Mouse (Mus musculus): ENCODE results near the gene Gm37240. TPM values are rescaled to one million over a fixed set of nuclear protein-coding genes. Genes with fewer than 3 reads are reported as not detected.
A peak's percentile ranks its signal among the peaks of the same experiment; 100 is the strongest.

Gene Gm37240
- polyA plus RNA-seq, 1 experiment from 2014 or later = 3.2 TPM

DNA sequence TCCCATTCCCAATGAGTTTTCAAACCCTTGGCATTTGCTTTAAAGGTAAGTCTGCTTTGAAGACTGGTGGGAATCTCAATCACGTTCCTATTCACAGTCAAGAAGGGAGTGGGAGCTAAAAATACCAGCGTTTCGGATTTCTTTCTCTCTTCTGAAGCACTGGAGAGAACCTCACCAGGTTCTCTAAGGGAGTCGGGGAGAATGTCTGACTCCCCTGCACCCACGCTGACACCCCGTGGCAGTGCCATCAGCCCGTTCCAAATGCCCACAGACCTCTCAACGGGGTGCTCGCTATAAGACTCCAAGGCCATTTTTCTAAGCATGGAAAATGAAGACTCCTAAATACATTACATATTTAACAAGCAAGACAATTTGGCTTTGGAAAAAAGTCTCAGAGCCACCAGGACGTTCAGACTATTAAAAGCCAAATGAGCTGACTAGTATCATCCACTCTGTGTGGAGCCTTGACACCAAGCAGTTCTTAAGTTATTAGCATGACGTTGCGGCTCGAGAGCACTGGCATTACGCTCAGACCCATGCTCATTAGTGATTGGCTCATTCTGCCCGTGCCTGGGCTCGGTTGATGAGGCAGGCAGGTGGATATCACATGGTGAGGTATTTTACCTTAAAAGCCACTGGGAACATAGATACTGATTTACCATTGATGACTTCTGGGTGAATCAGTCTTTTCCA lies 508.5 kb downstream of the Gm37240 start:
- WGBS = 52% methylated on average over 16 of the region's 16 CpGs
- H3K4me1 ChIP-seq (ENCODE audit: control insufficient read depth, insufficient read depth, low read length) = no peaks in the 10 kb centered on the region
- no peak overlapping the region for H3K27ac ChIP-seq (replicated peaks; ENCODE audit: low read depth, low read length)
- H3K4me2 ChIP-seq (ENCODE audit: low read depth, low read length) = no peak overlapping the region
- DNase-seq (ENCODE audit: low spot score) = no peak
- ATAC-seq (replicated peaks; ENCODE audit: insufficient number of reproducible peaks, low FRiP score, low TSS enrichment, low read depth) = no peak
- no peaks in the 10 kb centered on the region for H3K27me3 ChIP-seq (ENCODE audit: control insufficient read depth, insufficient read depth, low read length)
- no peaks in the 10 kb centered on the region for H3K9me3 ChIP-seq (replicated peaks; ENCODE audit: control insufficient read depth, low read length)
- no peaks in the 10 kb centered on the region for H3K36me3 ChIP-seq (replicated peaks; ENCODE audit: control insufficient read depth, insufficient read depth, low read depth, low read length)
- H3K4me3 ChIP-seq (ENCODE audit: low read depth, low read length) = no peak overlapping the region
- H3K9ac ChIP-seq (replicated peaks; ENCODE audit: low read length) = no peak overlapping the region

DNA sequence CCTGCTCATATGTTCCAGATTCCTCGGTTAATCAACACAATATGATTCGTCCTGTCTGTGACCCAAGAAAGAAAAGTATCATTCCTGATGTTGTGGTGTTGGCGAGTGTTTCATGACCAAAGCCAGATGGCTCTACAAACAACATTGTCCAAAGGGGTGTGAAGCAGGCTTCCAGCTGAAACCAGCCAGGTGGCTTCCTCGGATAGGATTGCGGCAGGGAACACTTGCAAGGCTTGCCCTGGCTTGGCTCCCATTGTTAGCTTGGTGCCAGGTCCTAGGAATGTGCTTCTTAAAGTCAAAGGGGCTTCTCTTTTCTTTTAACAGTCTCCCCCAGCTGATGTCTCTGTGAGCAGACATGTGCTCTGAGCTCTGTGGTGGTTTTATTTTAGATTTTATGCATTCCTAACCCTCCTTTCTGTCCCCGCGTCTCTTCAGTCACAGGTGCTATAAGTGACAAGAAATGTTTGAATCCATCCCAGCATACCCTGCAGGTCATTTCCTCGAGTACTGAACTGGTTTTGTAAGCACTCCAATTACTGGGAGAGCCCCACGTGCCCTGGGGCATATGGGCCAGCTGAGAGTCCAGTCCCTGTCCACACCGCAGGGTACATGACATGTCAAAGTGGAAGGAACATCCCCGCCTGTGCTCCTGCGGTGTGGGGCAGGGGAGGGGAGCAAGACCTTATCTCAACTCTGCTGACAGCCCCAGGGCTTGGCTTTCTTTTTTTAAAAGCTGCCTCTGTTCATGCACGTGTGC lies 509.2 kb downstream of the Gm37240 start:
- ATAC-seq (replicated peaks; ENCODE audit: insufficient number of reproducible peaks, low FRiP score, low TSS enrichment, low read depth) (no peak), DNase-seq (ENCODE audit: low spot score) (peak; percentile 4)
- Histone ChIP-seq H3K27me3 (ENCODE audit: control insufficient read depth, insufficient read depth, low read length) (no peaks in the 10 kb centered on the region), H3K9ac (replicated peaks; ENCODE audit: low read length) (no peak overlapping the region), H3K27ac (replicated peaks; ENCODE audit: low read depth, low read length) (no peak overlapping the region), H3K4me2 (ENCODE audit: low read depth, low read length) (no peak overlapping the region), H3K4me1 (ENCODE audit: control insufficient read depth, insufficient read depth, low read length) (no peaks in the 10 kb centered on the region), H3K9me3 (replicated peaks; ENCODE audit: control insufficient read depth, low read length) (no peaks in the 10 kb centered on the region), H3K36me3 (replicated peaks; ENCODE audit: control insufficient read depth, insufficient read depth, low read depth, low read length) (no peaks in the 10 kb centered on the region), H3K4me3 (ENCODE audit: low read depth, low read length) (no peak overlapping the region)
- 40% methylated on average over 13 of the region's 13 CpGs for WGBS

DNA sequence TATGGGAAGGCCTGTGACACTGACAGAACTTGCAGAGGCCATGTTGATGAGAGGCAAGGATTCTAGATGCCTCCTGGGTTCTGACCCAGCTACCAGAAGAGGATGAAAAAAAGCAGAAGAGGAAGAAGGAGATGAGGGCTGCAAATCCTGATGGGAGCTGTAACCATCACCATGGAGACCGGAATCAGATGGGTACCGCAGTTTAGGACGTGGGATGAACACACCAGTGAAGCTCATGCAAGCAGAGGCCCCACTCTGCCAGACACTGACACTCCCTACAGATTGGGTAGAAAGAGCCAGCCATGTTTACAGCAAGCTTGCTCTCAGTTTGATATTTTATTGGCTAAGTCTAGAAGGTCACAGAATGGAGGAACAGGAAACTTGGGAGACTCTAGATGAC lies 509.8 kb downstream of the Gm37240 start:
- Histone ChIP-seq H3K9ac (replicated peaks; ENCODE audit: low read length) (no peak overlapping the region), H3K27ac (replicated peaks; ENCODE audit: low read depth, low read length) (no peak overlapping the region), H3K36me3 (replicated peaks; ENCODE audit: control insufficient read depth, insufficient read depth, low read depth, low read length) (no peaks in the 10 kb centered on the region), H3K9me3 (replicated peaks; ENCODE audit: control insufficient read depth, low read length) (no peaks in the 10 kb centered on the region), H3K4me2 (ENCODE audit: low read depth, low read length) (no peak overlapping the region), H3K27me3 (ENCODE audit: control insufficient read depth, insufficient read depth, low read length) (no peaks in the 10 kb centered on the region), H3K4me3 (ENCODE audit: low read depth, low read length) (no peak overlapping the region), H3K4me1 (ENCODE audit: control insufficient read depth, insufficient read depth, low read length) (no peaks in the 10 kb centered on the region)
- DNase-seq (ENCODE audit: low spot score) = no peak
- ATAC-seq (replicated peaks; ENCODE audit: insufficient number of reproducible peaks, low FRiP score, low TSS enrichment, low read depth) = no peak
- 90% methylated on average over 3 of the region's 3 CpGs for WGBS

DNA sequence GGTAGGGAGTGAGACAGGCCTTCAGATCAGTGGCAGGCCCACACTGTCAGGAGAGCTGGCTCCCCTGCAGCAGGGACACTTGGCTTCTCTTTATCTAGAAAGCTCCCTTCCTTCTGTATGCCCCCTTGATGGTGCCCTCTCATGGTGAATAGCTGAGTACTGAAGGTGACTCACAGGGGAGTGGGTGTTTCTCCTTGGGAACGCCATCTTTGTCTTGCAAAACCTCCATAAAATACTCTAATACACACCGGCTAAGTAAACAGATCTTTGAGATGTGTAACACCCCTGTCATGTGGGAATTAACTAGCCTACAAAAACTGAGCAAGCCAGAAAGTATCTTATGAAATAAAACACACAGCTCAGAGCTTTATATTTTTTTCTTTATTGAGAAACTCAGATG lies 510.8 kb downstream of the Gm37240 start:
- no peaks in the 10 kb centered on the region for H3K9me3 ChIP-seq (replicated peaks; ENCODE audit: control insufficient read depth, low read length)
- ATAC-seq (replicated peaks; ENCODE audit: insufficient number of reproducible peaks, low FRiP score, low TSS enrichment, low read depth) = no peak
- WGBS = 94% methylated on average over 2 of the region's 2 CpGs

DNA sequence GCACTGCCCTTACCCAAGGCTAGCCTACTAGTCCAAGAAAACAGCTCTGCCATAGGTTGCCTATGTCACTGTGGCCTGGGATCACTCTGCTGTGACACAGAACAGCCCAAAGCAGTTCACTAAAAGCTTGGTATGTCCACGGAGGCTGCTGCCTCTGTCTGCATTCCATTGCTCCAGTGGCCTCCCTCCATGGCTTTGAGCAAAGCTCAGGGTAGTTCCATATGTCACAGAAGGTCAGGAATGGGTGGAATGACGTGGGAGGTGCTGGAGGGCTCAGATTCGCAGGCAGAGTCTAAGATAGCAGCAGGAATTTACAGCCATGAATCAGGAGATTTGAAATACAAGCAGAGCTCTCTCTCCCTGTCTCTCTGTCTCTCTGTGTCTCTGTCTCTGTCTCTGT lies 514.3 kb downstream of the Gm37240 start:
- Histone ChIP-seq H3K4me3 (ENCODE audit: low read depth, low read length) (no peak overlapping the region), H3K4me1 (ENCODE audit: control insufficient read depth, insufficient read depth, low read length) (no peaks in the 10 kb centered on the region), H3K27ac (replicated peaks; ENCODE audit: low read depth, low read length) (no peak overlapping the region), H3K4me2 (ENCODE audit: low read depth, low read length) (no peak overlapping the region), H3K9ac (replicated peaks; ENCODE audit: low read length) (no peak overlapping the region), H3K27me3 (ENCODE audit: control insufficient read depth, insufficient read depth, low read length) (no peaks in the 10 kb centered on the region), H3K9me3 (replicated peaks; ENCODE audit: control insufficient read depth, low read length) (no peaks in the 10 kb centered on the region), H3K36me3 (replicated peaks; ENCODE audit: control insufficient read depth, insufficient read depth, low read depth, low read length) (no peaks in the 10 kb centered on the region)
- ATAC-seq (replicated peaks; ENCODE audit: insufficient number of reproducible peaks, low FRiP score, low TSS enrichment, low read depth) (no peak), DNase-seq (ENCODE audit: low spot score) (no peak)
- WGBS = 18% methylated on average over 3 of the region's 3 CpGs

More for the DNA sequence above, 510.8 kb downstream of the Gm37240 start:
- no peak overlapping the region for H3K4me2 ChIP-seq (ENCODE audit: low read depth, low read length)
- no peak for DNase-seq (ENCODE audit: low spot score)
- no peaks in the 10 kb centered on the region for H3K4me1 ChIP-seq (ENCODE audit: control insufficient read depth, insufficient read depth, low read length)
- no peak overlapping the region for H3K4me3 ChIP-seq (ENCODE audit: low read depth, low read length)
- no peak overlapping the region for H3K9ac ChIP-seq (replicated peaks; ENCODE audit: low read length)
- H3K27me3 ChIP-seq (ENCODE audit: control insufficient read depth, insufficient read depth, low read length) = no peaks in the 10 kb centered on the region
- H3K36me3 ChIP-seq (replicated peaks; ENCODE audit: control insufficient read depth, insufficient read depth, low read depth, low read length) = no peaks in the 10 kb centered on the region
- no peak overlapping the region for H3K27ac ChIP-seq (replicated peaks; ENCODE audit: low read depth, low read length)

DNA sequence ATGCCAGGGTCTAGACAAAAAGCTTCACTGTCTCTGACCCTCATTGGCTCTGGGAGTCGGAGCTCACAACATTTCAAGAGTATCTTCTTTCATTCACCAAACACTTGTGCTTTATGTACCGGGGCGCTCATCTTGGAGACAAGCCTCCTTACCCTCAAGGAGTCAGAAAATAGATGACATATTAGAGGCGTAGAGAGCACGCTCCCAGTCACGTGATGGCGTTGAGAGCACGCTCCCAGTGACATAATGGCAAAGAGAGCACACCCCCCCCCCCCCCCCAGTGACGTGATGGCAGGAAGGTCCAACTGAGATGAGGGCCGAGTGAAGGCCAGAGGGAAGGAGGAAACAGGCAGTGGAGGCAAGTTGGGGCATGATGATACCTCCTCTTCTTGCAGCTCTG lies 517.5 kb downstream of the Gm37240 start:
- 81% methylated on average over 10 of the region's 10 CpGs for whole genome bisulfite sequencing

DNA sequence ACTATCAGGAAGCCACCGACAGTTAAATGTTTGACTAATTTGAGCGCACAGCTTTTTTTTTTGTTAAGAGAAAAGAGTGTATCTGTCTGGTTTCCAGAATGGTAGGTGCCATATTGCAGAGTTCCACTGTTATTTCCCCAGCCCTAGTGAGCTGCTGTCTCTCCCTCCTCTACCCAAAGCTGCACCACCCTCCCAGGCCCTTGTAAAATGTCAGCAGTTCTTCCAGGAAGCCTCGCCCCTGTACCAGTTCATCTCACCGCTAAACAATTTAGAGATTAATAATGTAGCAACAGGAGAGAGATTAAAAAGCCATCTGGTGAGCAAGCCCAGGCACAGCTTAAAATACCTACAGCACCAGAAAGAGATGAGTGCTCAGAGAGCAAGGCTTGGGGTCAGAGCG lies 518.2 kb downstream of the Gm37240 start:
- Histone ChIP-seq H3K9me3 (replicated peaks; ENCODE audit: control insufficient read depth, low read length) (no peaks in the 10 kb centered on the region), H3K4me1 (ENCODE audit: control insufficient read depth, insufficient read depth, low read length) (no peaks in the 10 kb centered on the region), H3K4me2 (ENCODE audit: low read depth, low read length) (no peak overlapping the region), H3K27me3 (ENCODE audit: control insufficient read depth, insufficient read depth, low read length) (no peaks in the 10 kb centered on the region), H3K36me3 (replicated peaks; ENCODE audit: control insufficient read depth, insufficient read depth, low read depth, low read length) (no peaks in the 10 kb centered on the region), H3K27ac (replicated peaks; ENCODE audit: low read depth, low read length) (no peak overlapping the region), H3K9ac (replicated peaks; ENCODE audit: low read length) (no peak overlapping the region), H3K4me3 (ENCODE audit: low read depth, low read length) (no peak overlapping the region)
- ATAC-seq (replicated peaks; ENCODE audit: insufficient number of reproducible peaks, low FRiP score, low TSS enrichment, low read depth) (no peak), DNase-seq (ENCODE audit: low spot score) (no peak)
- WGBS = 73% methylated on average over 5 of the region's 5 CpGs

More for the DNA sequence above, 517.5 kb downstream of the Gm37240 start:
- no peaks in the 10 kb centered on the region for H3K4me1 ChIP-seq (ENCODE audit: control insufficient read depth, insufficient read depth, low read length)
- ATAC-seq (replicated peaks; ENCODE audit: insufficient number of reproducible peaks, low FRiP score, low TSS enrichment, low read depth) (no peak), DNase-seq (ENCODE audit: low spot score) (no peak)
- no peak overlapping the region for H3K27ac ChIP-seq (replicated peaks; ENCODE audit: low read depth, low read length)
- H3K27me3 ChIP-seq (ENCODE audit: control insufficient read depth, insufficient read depth, low read length) = no peaks in the 10 kb centered on the region
- no peak overlapping the region for H3K4me2 ChIP-seq (ENCODE audit: low read depth, low read length)
- no peak overlapping the region for H3K9ac ChIP-seq (replicated peaks; ENCODE audit: low read length)
- no peak overlapping the region for H3K4me3 ChIP-seq (ENCODE audit: low read depth, low read length)
- H3K36me3 ChIP-seq (replicated peaks; ENCODE audit: control insufficient read depth, insufficient read depth, low read depth, low read length) = no peaks in the 10 kb centered on the region
- H3K9me3 ChIP-seq (replicated peaks; ENCODE audit: control insufficient read depth, low read length) = no peaks in the 10 kb centered on the region

DNA sequence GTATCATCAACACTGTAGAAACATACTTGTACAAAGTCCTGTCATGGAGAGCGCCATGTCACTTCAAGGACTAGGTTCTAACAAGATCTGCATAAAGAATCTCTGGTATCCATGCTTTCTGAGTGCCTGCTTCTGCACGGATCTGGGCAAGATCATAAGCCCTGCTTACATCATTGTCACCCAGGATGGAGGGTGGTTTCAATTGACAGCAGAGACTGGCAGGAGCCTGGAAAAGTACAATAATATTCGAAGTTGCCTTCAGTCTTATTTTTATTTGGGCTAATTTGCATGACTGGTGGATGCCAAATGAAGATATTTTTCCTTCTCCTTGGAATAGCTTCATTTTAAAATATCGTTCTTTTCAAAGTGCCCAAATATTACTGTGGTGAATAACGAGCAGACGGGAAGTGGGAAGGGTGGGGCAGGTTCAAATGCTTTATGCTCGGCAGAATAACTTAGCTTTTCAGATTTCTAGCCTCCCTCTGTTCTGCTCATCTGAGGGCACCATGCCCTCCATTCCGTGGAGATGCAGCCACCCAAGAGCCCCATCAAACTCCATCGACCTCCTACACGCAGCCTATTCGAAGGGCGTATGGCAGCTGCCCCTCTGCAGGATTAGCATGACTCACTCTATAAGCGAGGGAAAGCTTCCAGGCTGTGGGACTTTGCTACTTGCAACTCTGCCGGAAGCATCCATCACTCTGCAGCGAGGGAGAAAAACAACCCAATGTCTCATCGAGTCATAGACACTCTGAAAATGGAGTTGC lies 518.8 kb downstream of the Gm37240 start:
- 81% methylated on average over 16 of the region's 16 CpGs for WGBS
- Histone ChIP-seq H3K4me2 (ENCODE audit: low read depth, low read length) (no peak overlapping the region), H3K36me3 (replicated peaks; ENCODE audit: control insufficient read depth, insufficient read depth, low read depth, low read length) (no peaks in the 10 kb centered on the region), H3K9me3 (replicated peaks; ENCODE audit: control insufficient read depth, low read length) (no peaks in the 10 kb centered on the region), H3K4me3 (ENCODE audit: low read depth, low read length) (no peak overlapping the region), H3K9ac (replicated peaks; ENCODE audit: low read length) (no peak overlapping the region), H3K4me1 (ENCODE audit: control insufficient read depth, insufficient read depth, low read length) (no peaks in the 10 kb centered on the region), H3K27me3 (ENCODE audit: control insufficient read depth, insufficient read depth, low read length) (no peaks in the 10 kb centered on the region), H3K27ac (replicated peaks; ENCODE audit: low read depth, low read length) (no peak overlapping the region)
- ATAC-seq (replicated peaks; ENCODE audit: insufficient number of reproducible peaks, low FRiP score, low TSS enrichment, low read depth) (no peak), DNase-seq (ENCODE audit: low spot score) (no peak)
